Mouse (Mus musculus): ENCODE measurements around the gene Atp5j2.

Atp5j2 gene

DNA sequence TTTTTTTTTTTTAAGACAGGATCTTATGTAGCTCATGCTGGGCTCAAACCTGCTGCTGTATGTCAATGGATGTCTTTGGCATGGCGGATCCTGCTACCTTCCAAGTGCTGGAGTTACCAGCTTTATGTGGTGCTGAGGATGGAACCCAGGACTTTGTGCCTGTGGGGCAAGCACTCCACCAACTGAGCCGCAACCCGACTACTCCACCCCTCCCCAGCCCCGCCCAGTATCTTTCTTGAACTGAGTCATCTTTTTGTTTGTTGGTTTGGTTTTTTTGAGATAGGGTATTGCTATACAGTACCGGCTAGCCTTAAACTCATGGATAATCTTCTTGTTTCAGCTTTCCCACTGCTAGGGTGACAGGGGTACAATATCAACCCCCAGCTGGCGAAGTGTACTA is 2.4 kb downstream of the Atp5j2 start:
- TF ChIP-seq CTCF (conservative IDR thresholded peaks at IDR 0.05; ENCODE audit: low read length) (no peak), NANOG (IDR thresholded peaks at IDR 0.05; ENCODE audit: borderline replicate concordance, low read length) (no peak), POU5F1 (IDR thresholded peaks at IDR 0.05; ENCODE audit: borderline replicate concordance, low read length) (no peak)
- H3K4me1 ChIP-seq (replicated peaks; ENCODE audit: low read depth, low read length) = peaks cover 63% of the 10 kb centered on the region
- peaks cover 71% of the 10 kb centered on the region for H3K36me3 ChIP-seq (ENCODE audit: insufficient read depth, low read length)
- H3K9me3 ChIP-seq (ENCODE audit: low read length) = no peaks in the 10 kb centered on the region
- H3K27me3 ChIP-seq (ENCODE audit: insufficient read depth, low read length) = no peaks in the 10 kb centered on the region
- H3K4me3 ChIP-seq (replicated peaks; ENCODE audit: low read length) = peak overlapping the region; percentile 98

DNA sequence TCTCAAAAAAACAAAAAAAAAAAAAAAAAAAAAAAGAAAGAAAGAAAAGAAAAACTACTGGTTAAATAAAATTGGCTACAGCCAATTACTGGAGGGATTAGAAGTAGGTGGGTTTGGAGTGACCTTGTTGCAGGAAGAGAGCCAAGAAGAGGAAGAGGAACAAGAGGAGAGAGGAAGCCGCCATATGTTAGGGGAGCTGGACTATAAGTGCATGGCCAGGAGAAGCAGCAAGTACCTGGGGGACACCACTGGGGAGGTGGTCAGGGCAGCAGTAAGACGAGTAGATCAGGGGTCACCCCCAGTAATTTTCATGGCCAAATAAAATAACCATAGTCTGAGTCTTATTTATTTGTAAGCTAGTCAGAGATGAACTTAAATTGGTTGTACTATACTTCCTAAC is 6.6 kb downstream of the Atp5j2 start:
- Histone ChIP-seq H3K9me3 (ENCODE audit: low read length) (no peaks in the 10 kb centered on the region), H3K27me3 (ENCODE audit: insufficient read depth, low read length) (no peaks in the 10 kb centered on the region), H3K4me3 (replicated peaks; ENCODE audit: low read length) (no peak overlapping the region), H3K36me3 (ENCODE audit: insufficient read depth, low read length) (peaks cover 100% of the 10 kb centered on the region), H3K4me1 (replicated peaks; ENCODE audit: low read depth, low read length) (peaks cover 68% of the 10 kb centered on the region)
- no peak for TF ChIP-seq CTCF (conservative IDR thresholded peaks at IDR 0.05; ENCODE audit: low read length)
- TF ChIP-seq POU5F1 (IDR thresholded peaks at IDR 0.05; ENCODE audit: borderline replicate concordance, low read length) = no peak
- TF ChIP-seq NANOG (IDR thresholded peaks at IDR 0.05; ENCODE audit: borderline replicate concordance, low read length) = no peak

DNA sequence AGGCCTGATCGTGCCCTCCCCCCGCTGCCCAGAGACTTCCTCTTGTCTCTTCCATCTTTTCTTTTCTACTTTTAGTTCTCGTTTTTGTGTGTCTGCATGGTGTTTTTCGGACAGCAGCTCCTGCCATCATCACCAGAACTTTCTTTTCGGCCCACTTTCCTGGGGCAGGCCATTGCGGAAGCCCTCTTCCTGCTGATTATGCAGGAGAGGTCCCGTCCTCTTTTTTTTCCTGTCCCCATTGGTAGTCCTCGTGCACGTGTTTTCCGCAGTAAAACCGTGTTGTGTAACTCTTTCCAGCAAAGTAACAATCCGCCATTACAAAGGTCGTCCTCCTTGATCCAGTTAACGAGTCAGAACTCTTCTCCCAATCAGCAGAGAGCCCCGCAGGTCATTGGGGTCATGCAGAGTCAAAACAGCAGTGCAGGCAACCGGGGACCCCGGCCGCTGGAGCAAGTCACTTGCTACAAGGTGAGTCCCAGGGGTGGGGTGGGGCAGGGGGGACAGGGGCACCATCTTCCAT is 13.3 kb downstream of the Atp5j2 start:
- TF ChIP-seq CTCF (conservative IDR thresholded peaks at IDR 0.05; ENCODE audit: low read length) (no peak), NANOG (IDR thresholded peaks at IDR 0.05; ENCODE audit: borderline replicate concordance, low read length) (no peak)
- H3K4me3 ChIP-seq (replicated peaks; ENCODE audit: low read length) = no peak overlapping the region

DNA sequence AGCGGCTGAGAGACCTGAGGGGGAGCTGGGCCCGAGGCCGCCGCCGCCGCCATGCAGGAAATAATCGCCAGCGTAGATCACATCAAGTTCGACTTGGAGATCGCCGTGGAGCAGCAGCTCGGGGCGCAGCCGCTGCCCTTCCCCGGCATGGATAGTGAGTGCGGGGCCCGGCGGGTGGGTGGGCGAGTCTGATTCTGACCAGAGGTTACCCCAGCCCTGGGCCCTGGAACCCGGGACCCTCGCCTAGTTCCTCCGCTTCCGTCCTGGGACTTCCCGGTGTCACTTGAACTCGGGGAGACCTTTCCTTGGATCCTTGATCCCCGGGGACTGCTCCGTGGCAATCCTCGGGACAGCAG is 24.6 kb downstream of the Atp5j2 start:
- peaks cover 51% of the 10 kb centered on the region for H3K36me3 ChIP-seq (ENCODE audit: insufficient read depth, low read length)
- H3K9me3 ChIP-seq (ENCODE audit: low read length) = no peaks in the 10 kb centered on the region
- TF ChIP-seq CTCF (conservative IDR thresholded peaks at IDR 0.05; ENCODE audit: low read length) = no peak
- TF ChIP-seq POU5F1 (IDR thresholded peaks at IDR 0.05; ENCODE audit: borderline replicate concordance, low read length) = no peak
- TF ChIP-seq NANOG (IDR thresholded peaks at IDR 0.05; ENCODE audit: borderline replicate concordance, low read length) = no peak

More for the DNA sequence above, 13.3 kb downstream of the Atp5j2 start:
- Histone ChIP-seq H3K4me1 (replicated peaks; ENCODE audit: low read depth, low read length) (peaks cover 75% of the 10 kb centered on the region), H3K36me3 (ENCODE audit: insufficient read depth, low read length) (peaks cover 100% of the 10 kb centered on the region), H3K27me3 (ENCODE audit: insufficient read depth, low read length) (no peaks in the 10 kb centered on the region), H3K9me3 (ENCODE audit: low read length) (no peaks in the 10 kb centered on the region)

DNA sequence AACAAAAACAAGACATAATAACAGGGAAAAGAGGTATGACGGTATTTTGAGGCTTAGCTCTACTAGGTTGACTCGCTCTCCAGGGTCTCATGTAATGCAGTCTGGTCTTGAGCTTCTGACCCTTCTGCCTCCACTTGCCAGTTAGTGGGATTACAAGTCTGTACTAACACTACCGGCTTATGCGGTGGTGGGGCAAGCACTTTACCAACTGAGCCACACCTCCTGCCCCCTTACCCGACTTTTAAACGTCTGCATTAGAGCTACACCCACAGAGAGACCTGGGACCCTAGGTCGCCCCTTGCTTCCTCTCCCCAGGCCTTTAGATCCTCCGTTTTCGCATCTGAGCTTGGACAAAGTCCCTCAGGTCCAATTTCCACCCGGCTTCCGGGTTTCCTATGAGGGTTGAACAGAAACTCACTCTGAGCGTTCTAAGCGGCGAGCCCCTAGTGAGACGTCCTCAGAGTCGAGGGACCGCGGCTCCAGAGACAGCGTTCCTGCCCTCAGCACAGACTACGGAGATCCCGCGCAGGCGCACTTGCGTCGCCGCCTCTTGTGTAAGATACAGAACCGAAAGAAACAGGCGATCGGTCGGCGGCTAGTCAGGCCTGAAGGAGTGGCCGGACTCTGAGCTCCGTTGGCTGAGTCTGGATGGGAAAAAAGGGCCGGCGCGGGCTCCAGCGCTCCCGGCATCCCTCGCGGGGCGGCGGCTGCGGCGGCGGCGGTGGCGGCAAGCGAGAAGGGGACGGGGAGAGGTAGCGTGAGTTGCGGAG is 25.1 kb downstream of the Atp5j2 start, which contains the start of the genes Ptcd1 and Cpsf4:
Ptcd1 (minus strand) TSS at position 573 of the 770 bp plus-strand sequence.
Cpsf4 (plus strand) TSS at position 678 of the 770 bp plus-strand sequence.
- H3K36me3 ChIP-seq (ENCODE audit: insufficient read depth, low read length) = peaks cover 50% of the 10 kb centered on the region
- TF ChIP-seq CTCF (conservative IDR thresholded peaks at IDR 0.05; ENCODE audit: low read length) = no peak
- H3K4me1 ChIP-seq (replicated peaks; ENCODE audit: low read depth, low read length) = peaks cover 75% of the 10 kb centered on the region
- no peaks in the 10 kb centered on the region for H3K9me3 ChIP-seq (ENCODE audit: low read length)
- no peaks in the 10 kb centered on the region for H3K27me3 ChIP-seq (ENCODE audit: insufficient read depth, low read length)
- peak within 1 kb of the TSS; percentile 96 for H3K4me3 ChIP-seq (replicated peaks; ENCODE audit: low read length)

More for the DNA sequence above, 24.6 kb downstream of the Atp5j2 start:
- Histone ChIP-seq H3K27me3 (ENCODE audit: insufficient read depth, low read length) (no peaks in the 10 kb centered on the region), H3K4me3 (replicated peaks; ENCODE audit: low read length) (peak overlapping the region; percentile 96), H3K4me1 (replicated peaks; ENCODE audit: low read depth, low read length) (peaks cover 76% of the 10 kb centered on the region)

DNA sequence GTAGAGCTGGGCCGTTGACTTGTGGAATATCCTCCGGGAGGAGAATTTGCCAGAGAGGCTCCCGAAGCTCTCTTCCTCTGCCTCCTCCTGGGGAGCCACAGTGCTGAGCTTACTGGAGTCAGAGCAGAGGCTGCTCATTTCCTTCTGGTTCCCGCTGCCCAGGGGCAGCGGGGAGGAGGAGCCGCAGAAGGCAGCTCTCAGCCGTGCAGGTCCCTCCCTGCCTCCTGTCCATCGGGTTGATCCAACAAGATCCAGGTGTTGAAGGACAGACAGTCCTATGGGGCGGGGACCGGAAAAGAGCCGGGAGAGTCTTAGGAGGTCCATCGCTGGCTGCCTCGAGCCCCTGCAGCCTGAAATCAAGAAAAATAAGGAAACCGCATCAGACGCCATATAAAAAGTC is 26.7 kb downstream of the Atp5j2 start:
- Histone ChIP-seq H3K4me3 (replicated peaks; ENCODE audit: low read length) (peak overlapping the region; percentile 96), H3K9me3 (ENCODE audit: low read length) (no peaks in the 10 kb centered on the region), H3K4me1 (replicated peaks; ENCODE audit: low read depth, low read length) (peaks cover 81% of the 10 kb centered on the region), H3K27me3 (ENCODE audit: insufficient read depth, low read length) (no peaks in the 10 kb centered on the region), H3K36me3 (ENCODE audit: insufficient read depth, low read length) (peaks cover 49% of the 10 kb centered on the region)
- TF ChIP-seq NANOG (IDR thresholded peaks at IDR 0.05; ENCODE audit: borderline replicate concordance, low read length) = no peak
- no peak for TF ChIP-seq CTCF (conservative IDR thresholded peaks at IDR 0.05; ENCODE audit: low read length)
- no peak for TF ChIP-seq POU5F1 (IDR thresholded peaks at IDR 0.05; ENCODE audit: borderline replicate concordance, low read length)

DNA sequence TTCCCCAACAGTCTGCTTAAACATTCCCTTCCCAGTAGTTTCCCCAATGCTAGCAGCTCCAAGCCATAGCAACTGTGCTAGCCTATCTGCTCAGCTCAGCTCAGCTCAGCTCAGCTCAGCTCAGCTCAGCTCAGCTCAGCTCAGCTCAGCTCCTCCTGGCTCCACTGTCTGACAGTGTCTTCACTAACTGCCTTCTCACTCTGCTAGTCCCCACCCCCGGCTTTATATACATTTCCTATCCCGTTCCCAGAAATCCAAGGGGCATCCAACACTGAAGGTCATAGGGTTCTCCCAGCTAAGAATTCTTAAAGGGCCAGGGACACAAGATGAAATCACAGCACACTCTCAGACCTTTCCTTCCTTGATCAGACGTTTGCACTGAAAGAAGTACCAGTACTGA is 27.2 kb downstream of the Atp5j2 start:
- Histone ChIP-seq H3K36me3 (ENCODE audit: insufficient read depth, low read length) (peaks cover 49% of the 10 kb centered on the region), H3K9me3 (ENCODE audit: low read length) (no peaks in the 10 kb centered on the region), H3K4me3 (replicated peaks; ENCODE audit: low read length) (peak overlapping the region; percentile 96), H3K4me1 (replicated peaks; ENCODE audit: low read depth, low read length) (peaks cover 78% of the 10 kb centered on the region), H3K27me3 (ENCODE audit: insufficient read depth, low read length) (no peaks in the 10 kb centered on the region)
- no peak for TF ChIP-seq POU5F1 (IDR thresholded peaks at IDR 0.05; ENCODE audit: borderline replicate concordance, low read length)
- TF ChIP-seq CTCF (conservative IDR thresholded peaks at IDR 0.05; ENCODE audit: low read length) = no peak
- no peak for TF ChIP-seq NANOG (IDR thresholded peaks at IDR 0.05; ENCODE audit: borderline replicate concordance, low read length)

DNA sequence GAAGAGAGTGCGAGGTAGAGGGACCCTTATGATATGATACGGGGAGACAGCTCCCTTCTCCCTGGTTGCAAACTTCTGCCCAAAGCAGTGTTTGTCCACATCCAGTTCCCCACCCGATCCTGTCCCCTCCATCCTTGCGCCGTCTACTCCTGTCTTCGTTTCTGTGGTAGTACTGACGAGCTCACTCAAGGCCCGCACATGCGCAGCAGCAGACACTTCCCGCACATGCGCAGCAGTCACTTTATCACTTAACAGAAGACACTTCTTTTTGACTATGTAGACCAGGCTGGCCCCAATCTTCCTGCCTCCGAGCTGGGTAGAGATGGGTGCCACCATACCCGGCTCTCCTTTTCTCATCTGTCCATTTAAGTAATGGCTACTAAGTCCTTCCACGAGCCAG is 30.5 kb downstream of the Atp5j2 start:
- no peaks in the 10 kb centered on the region for H3K27me3 ChIP-seq (ENCODE audit: insufficient read depth, low read length)
- 0 out of 2 replicates have a peak overlapping the region, but pooled peaks have one; percentile 3 for H3K4me3 ChIP-seq (replicated peaks; ENCODE audit: low read length)

More for the DNA sequence above, 30.5 kb downstream of the Atp5j2 start:
- H3K9me3 ChIP-seq (ENCODE audit: low read length) = no peaks in the 10 kb centered on the region
- TF ChIP-seq CTCF (conservative IDR thresholded peaks at IDR 0.05; ENCODE audit: low read length) = no peak
- TF ChIP-seq NANOG (IDR thresholded peaks at IDR 0.05; ENCODE audit: borderline replicate concordance, low read length) = no peak
- TF ChIP-seq POU5F1 (IDR thresholded peaks at IDR 0.05; ENCODE audit: borderline replicate concordance, low read length) = no peak
- peaks cover 71% of the 10 kb centered on the region for H3K36me3 ChIP-seq (ENCODE audit: insufficient read depth, low read length)
- peaks cover 56% of the 10 kb centered on the region for H3K4me1 ChIP-seq (replicated peaks; ENCODE audit: low read depth, low read length)

All from E14TG2a.4 (cell line).